Mouse (Mus musculus): ENCODE data around the gene Chid1.

GRCm38 (mm10) chr7:141538852-141539555, 653 bp downstream of the Chid1 start:
- TF ChIP-seq CTCF (IDR thresholded peaks at IDR 0.05; ENCODE audit: low read depth) (no peak), EP300 (IDR thresholded peaks at IDR 0.05; ENCODE audit: low read depth) (no peak)
